Mouse (Mus musculus) myocyte (in vitro differentiated cells): ENCODE measurements around the gene Hba-x.

Source experiments
- E2F4 ChIP-seq: IDR thresholded peaks from one replicate; pipeline ENCODE4 v1.6.1; 2011; ENCODE audit warnings: mild to moderate bottlenecking, control low read depth, moderate library complexity; ENCODE audit not compliant: insufficient read depth
- POLR2A ChIP-seq: IDR thresholded peaks from one replicate; pipeline ENCODE4 v1.6.1; 2011; ENCODE audit warnings: low read depth, mild to moderate bottlenecking, control low read depth, moderate library complexity; ENCODE audit not compliant: insufficient read length
- TCF12 ChIP-seq: IDR thresholded peaks from one replicate; pipeline ENCODE4 v1.6.1; 2011; ENCODE audit warnings: mild to moderate bottlenecking, control low read depth; ENCODE audit not compliant: poor library complexity, insufficient read depth, severe bottlenecking
- USF1 ChIP-seq: IDR thresholded peaks from one replicate; pipeline ENCODE4 v1.6.1; 2011; ENCODE audit warnings: low read depth, mild to moderate bottlenecking, control low read depth, moderate library complexity

- TF ChIP-seq E2F4: no peak
- no peak for TF ChIP-seq USF1
- no peak for TF ChIP-seq POLR2A
- no peak for TF ChIP-seq TCF12
Observed at GRCm38 (mm10) chr11:32302824-32303419, 26.7 kb downstream of the Hba-x start.
